Mouse (Mus musculus) limb, embryonic 11.5 days (tissue): Measurements from ENCODE around the gene Cep350. TPM values are rescaled to one million over a fixed set of nuclear protein-coding genes. Genes with fewer than 3 reads are reported as not detected.

Source experiments
- ATAC-seq: fragments of 200-750 bp; cut with Nextera tagmentation; 2 replicates; pipeline ENCODE4 v1.8.0; 2017; ENCODE audit warnings: low read depth; ENCODE audit not compliant: insufficient number of reproducible peaks, low FRiP score, low TSS enrichment
- DNase-seq: peaks from one replicate; pipeline ENCODE4 v3.0.0-alpha.2; 2015; ENCODE audit warnings: low spot score
- H3K27ac ChIP-seq: fragments of 300-500 bp; sonication (generic); replicated peaks from 2 replicates; pipeline ENCODE4 v1.5.1; 2014; ENCODE audit warnings: low read depth, mild to moderate bottlenecking, low read length
- H3K27me3 ChIP-seq: fragments of 300-500 bp; sonication (generic); 2 replicates; pipeline ENCODE4 v1.6.1; 2014; ENCODE audit warnings: mild to moderate bottlenecking, low read length, mixed read lengths; ENCODE audit not compliant: control insufficient read depth, insufficient read depth
- H3K36me3 ChIP-seq: fragments of 300-500 bp; sonication (generic); 2 replicates; pipeline ENCODE4 v1.6.1; 2014; ENCODE audit warnings: mild to moderate bottlenecking, low read length, moderate library complexity, mixed read lengths; ENCODE audit not compliant: control insufficient read depth, insufficient read depth
- H3K4me1 ChIP-seq: fragments of 300-500 bp; sonication (generic); 2 replicates; pipeline ENCODE4 v1.6.1; 2014; ENCODE audit warnings: low read length, mixed read lengths; ENCODE audit not compliant: control insufficient read depth, insufficient read depth
- H3K4me2 ChIP-seq: fragments of 300-500 bp; sonication (generic); 2 replicates; pipeline ENCODE4 v1.6.1; 2014; ENCODE audit warnings: low read depth, mild to moderate bottlenecking, moderate library complexity; ENCODE audit not compliant: severe bottlenecking
- H3K4me3 ChIP-seq: fragments of 300-500 bp; sonication (generic); 2 replicates; pipeline ENCODE4 v1.5.1; 2014; ENCODE audit warnings: low read depth, low read length
- H3K9ac ChIP-seq: fragments of 300-500 bp; sonication (generic); 2 replicates; pipeline ENCODE4 v1.6.1; 2014; ENCODE audit warnings: mild to moderate bottlenecking, low read length
- H3K9me3 ChIP-seq: fragments of 300-500 bp; sonication (generic); 2 replicates; pipeline ENCODE4 v1.6.1; 2016; ENCODE audit warnings: low read length; ENCODE audit not compliant: control insufficient read depth
- WGBS: fragments of 180-500 bp; shearing (Covaris S2); extraction: QIAGEN DNeasy Blood & Tissue Kit; methylation state at CpG from one replicate; pipeline ENCODE4 v1.1.7; 2014; 5-methylcytosine and 5-hydroxymethylcytosine counted together
- polyA plus RNA-seq: library from polyadenylated mRNA; unstranded; fragments of >200 nt; fragmentation: Nextera tagmentation; extraction: Ambion mirVana; gene quantifications from 2 replicates; pipeline ENCODE4 v1.2.1, GENCODE M21; 2014

Cep350 gene
- polyA plus RNA-seq, 1 experiment from 2014 or later = 6.2 TPM

- Histone ChIP-seq H3K9me3 (no peaks in the 10 kb centered on the region), H3K4me1 (peaks cover 2% of the 10 kb centered on the region; the same call in 1 of the 2 replicates), H3K27ac (no peak overlapping the region), H3K9ac (no peak overlapping the region), H3K36me3 (no peaks in the 10 kb centered on the region), H3K4me3 (no peak overlapping the region), H3K27me3 (no peaks in the 10 kb centered on the region), H3K4me2 (no peak overlapping the region)
- no peak for ATAC-seq
- 55% methylated on average over 7 of the region's 7 CpGs for WGBS
- no peak for DNase-seq
These were observed 162.4 kb downstream of the Cep350 start for GRCm38 (mm10) chr1:155810616-155811015.

- H3K4me3 ChIP-seq = no peak overlapping the region
- ATAC-seq = no peak
- H3K9me3 ChIP-seq = no peaks in the 10 kb centered on the region
- DNase-seq = no peak
- WGBS = 73% methylated on average over 10 of the region's 10 CpGs
- no peaks in the 10 kb centered on the region for H3K27me3 ChIP-seq
- no peak overlapping the region; the same call in 1 of the 2 replicates for H3K4me2 ChIP-seq
- H3K4me1 ChIP-seq = peaks cover 2% of the 10 kb centered on the region; the same call in 1 of the 2 replicates
- no peak overlapping the region for H3K27ac ChIP-seq
- no peak overlapping the region for H3K9ac ChIP-seq
- no peaks in the 10 kb centered on the region for H3K36me3 ChIP-seq
These were observed 163.2 kb downstream of the Cep350 start for GRCm38 (mm10) chr1:155809706-155810442.

DNA sequence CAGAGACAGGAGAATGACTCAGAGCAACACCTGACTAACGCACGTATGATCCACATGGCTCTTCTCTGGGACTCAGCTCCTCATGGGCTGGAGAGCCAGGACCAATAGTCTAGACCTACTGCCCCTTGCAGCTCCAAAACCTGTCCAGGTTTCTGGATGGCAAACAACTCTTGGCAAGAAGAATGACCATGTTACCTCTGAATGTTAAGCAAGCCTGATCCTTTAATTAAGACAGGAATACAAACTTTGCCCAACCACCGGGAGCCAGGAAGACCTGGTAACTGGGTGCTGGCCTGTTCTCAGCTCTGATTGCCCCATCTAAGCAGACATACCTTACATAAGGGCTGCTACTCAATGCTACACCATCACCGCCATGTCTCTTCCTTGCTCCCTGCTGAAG, 164.8 kb downstream of the Cep350 start:
- H3K36me3 ChIP-seq = 0 out of 2 replicates have a peak, but pooled peaks cover 3% of the 10 kb centered on the region
- DNase-seq = no peak
- no peak overlapping the region for H3K9ac ChIP-seq
- no peaks in the 10 kb centered on the region for H3K27me3 ChIP-seq
- WGBS = 95% methylated on average over 4 of the region's 4 CpGs
- no peaks in the 10 kb centered on the region for H3K9me3 ChIP-seq
- peaks cover 2% of the 10 kb centered on the region; the same call in 1 of the 2 replicates for H3K4me1 ChIP-seq
- no peak for ATAC-seq
- H3K4me3 ChIP-seq = no peak overlapping the region
- H3K27ac ChIP-seq = no peak overlapping the region
- H3K4me2 ChIP-seq = no peak overlapping the region

DNA sequence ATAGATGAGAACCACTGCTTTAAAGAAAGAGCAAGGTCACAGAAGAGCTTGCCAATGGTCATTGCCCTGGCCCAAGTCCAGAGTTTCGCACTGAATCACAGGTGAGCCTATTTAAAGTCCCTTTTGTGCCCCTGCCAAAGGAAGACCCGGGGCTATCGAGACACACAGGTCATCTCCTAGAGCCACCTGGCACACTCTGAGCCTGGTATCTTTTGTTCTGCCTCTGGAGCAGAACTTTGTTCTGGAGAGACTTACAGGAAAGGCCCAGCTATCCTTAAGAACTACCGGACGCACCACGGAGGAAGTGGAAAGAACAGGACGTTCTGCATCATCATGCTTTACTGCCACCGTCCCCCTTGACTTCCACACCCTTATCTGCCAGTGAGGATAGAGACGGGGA, 167.4 kb downstream of the Cep350 start:
- no peak for DNase-seq
- Histone ChIP-seq H3K4me3 (no peak overlapping the region), H3K4me1 (peaks cover 2% of the 10 kb centered on the region; the same call in 1 of the 2 replicates), H3K36me3 (peaks cover 3% of the 10 kb centered on the region; the same call in 1 of the 2 replicates), H3K4me2 (no peak overlapping the region), H3K27me3 (no peaks in the 10 kb centered on the region), H3K9ac (no peak overlapping the region), H3K9me3 (no peaks in the 10 kb centered on the region), H3K27ac (no peak overlapping the region)
- no peak for ATAC-seq
- WGBS = 92% methylated on average over 9 of the region's 9 CpGs

DNA sequence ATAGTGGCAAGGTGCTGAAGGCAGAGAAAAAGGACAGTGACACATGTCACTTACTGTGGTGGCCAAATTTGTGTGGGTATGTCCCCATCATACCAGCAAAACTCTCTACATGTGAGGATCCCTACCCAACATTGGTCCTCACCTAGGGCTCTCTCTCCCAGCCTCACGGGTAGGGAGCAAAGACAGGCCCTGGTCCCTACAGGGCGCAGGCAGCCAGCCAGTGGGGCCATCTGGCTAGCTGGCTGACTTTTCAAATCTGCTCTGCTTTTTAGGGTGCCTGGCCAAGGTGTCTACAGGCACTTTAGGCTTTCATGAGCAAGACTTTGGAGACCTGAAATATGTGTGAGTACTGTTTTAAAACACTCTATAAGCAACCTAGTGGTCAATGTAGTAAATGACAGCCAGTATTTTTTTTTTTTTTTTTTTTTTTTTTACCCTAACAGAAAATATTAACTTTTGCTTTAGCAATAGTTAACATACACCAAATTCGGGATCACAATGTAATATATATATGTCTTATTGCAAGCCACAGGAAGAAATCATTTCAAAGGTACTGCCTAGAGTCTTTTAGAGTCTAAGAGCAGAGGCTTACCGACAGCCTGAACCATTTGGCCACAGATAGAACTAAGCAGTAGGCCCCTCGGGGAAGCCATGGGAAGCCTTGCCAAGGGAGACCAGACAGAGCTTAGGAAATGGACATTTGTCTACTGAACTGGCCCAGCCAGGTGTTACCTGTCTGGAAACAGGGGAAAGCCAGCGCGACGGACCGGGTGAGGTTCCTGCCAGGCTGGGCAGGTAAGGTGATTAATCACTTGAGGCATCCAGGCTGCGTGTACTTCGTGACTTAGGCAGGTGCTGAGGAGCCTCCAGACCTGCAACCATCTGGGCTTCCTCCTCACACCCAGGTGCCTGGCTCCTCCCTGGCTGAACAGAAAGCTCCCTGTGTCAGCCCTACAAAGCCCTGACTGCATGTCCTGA, 171.8 kb downstream of the Cep350 start:
- Histone ChIP-seq H3K4me2 (no peak overlapping the region), H3K27ac (no peak overlapping the region), H3K9me3 (no peaks in the 10 kb centered on the region), H3K36me3 (peaks cover 3% of the 10 kb centered on the region; the same call in 1 of the 2 replicates), H3K27me3 (no peaks in the 10 kb centered on the region), H3K9ac (no peak overlapping the region), H3K4me1 (no peaks in the 10 kb centered on the region), H3K4me3 (no peak overlapping the region)
- ATAC-seq (no peak), DNase-seq (no peak)
- WGBS = 76% methylated on average over 11 of the region's 11 CpGs

- no peaks in the 10 kb centered on the region; the same call in 1 of the 2 replicates for H3K36me3 ChIP-seq
- ATAC-seq = no peak
- 96% methylated on average over 4 of the region's 4 CpGs for WGBS
These were observed 175.1 kb downstream of the Cep350 start for GRCm38 (mm10) chr1:155798000-155798399.

DNA sequence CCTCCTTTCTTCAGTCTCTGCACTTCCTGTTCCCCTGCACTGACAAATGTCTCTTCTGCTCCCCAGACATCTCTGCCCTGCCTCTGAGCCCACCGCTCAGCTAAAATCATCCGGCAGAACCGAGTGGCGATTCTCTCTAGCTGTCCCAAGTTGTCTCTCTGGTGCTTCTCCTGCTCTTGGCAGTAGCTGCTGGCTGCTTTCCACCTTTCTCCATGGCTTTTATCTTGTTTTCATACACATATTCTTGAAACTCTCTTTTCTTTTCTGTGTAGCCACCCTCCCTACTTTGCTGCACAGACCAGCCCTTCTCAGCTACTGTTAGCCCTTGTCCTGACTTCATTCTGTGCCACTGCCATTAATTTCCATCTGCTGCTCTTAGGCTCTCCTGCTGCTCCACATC, 175.6 kb downstream of the Cep350 start:
- Histone ChIP-seq H3K36me3 (no peaks in the 10 kb centered on the region; the same call in 1 of the 2 replicates), H3K27ac (no peak overlapping the region), H3K4me1 (no peaks in the 10 kb centered on the region), H3K9ac (no peak overlapping the region), H3K27me3 (no peaks in the 10 kb centered on the region), H3K4me3 (no peak overlapping the region), H3K9me3 (no peaks in the 10 kb centered on the region), H3K4me2 (no peak overlapping the region)
- DNase-seq = no peak
- WGBS = 85% methylated on average over 4 of the region's 4 CpGs
- ATAC-seq = no peak

More at GRCm38 (mm10) chr1:155798000-155798399, 175.1 kb downstream of the Cep350 start:
- no peaks in the 10 kb centered on the region for H3K9me3 ChIP-seq
- H3K4me1 ChIP-seq = no peaks in the 10 kb centered on the region
- no peak overlapping the region for H3K4me3 ChIP-seq
- no peak for DNase-seq
- H3K27ac ChIP-seq = no peak overlapping the region
- no peak overlapping the region for H3K4me2 ChIP-seq
- H3K9ac ChIP-seq = no peak overlapping the region
- H3K27me3 ChIP-seq = no peaks in the 10 kb centered on the region

GRCm38 (mm10) chr1:155796757-155797405, 176.2 kb downstream of the Cep350 start:
- ATAC-seq (peak; percentile 39; the same call in 1 of the 2 replicates), DNase-seq (no peak)
- Histone ChIP-seq H3K4me3 (no peak overlapping the region), H3K27me3 (no peaks in the 10 kb centered on the region), H3K36me3 (no peaks in the 10 kb centered on the region; the same call in 1 of the 2 replicates), H3K9ac (no peak overlapping the region), H3K4me1 (no peaks in the 10 kb centered on the region), H3K27ac (no peak overlapping the region), H3K4me2 (no peak overlapping the region), H3K9me3 (no peaks in the 10 kb centered on the region)
- WGBS = 81% methylated on average over 11 of the region's 11 CpGs
